Mouse (Mus musculus) limb, embryonic 13.5 days (tissue): ENCODE results near the gene Zfp943. TPM values are rescaled to one million over a fixed set of nuclear protein-coding genes. Genes with fewer than 3 reads are reported as not detected.
"Not testable (repeated sequence)": the region's sequence is repeated elsewhere in the genome, so short reads cannot be mapped to it uniquely, and the experiment has no call there.

Experiments used
- ATAC-seq: fragments of 200-750 bp; cut with Nextera tagmentation; 2 replicates; pipeline ENCODE4 v1.8.0; 2017; ENCODE audit warnings: low read depth, moderate number of reproducible peaks, moderate TSS enrichment; ENCODE audit not compliant: low FRiP score
- H3K27ac ChIP-seq: fragments of 300-500 bp; sonication (generic); 2 replicates; pipeline ENCODE4 v1.5.1; 2015; ENCODE audit warnings: inconsistent platforms, mild to moderate bottlenecking, moderate library complexity
- H3K27me3 ChIP-seq: fragments of 300-500 bp; sonication (generic); 2 replicates; pipeline ENCODE4 v1.6.1; 2015; ENCODE audit warnings: mild to moderate bottlenecking, inconsistent platforms
- H3K36me3 ChIP-seq: fragments of 300-500 bp; sonication (generic); 2 replicates; pipeline ENCODE4 v1.6.1; 2015; ENCODE audit warnings: inconsistent platforms, mild to moderate bottlenecking, moderate library complexity
- H3K4me1 ChIP-seq: fragments of 300-500 bp; sonication (generic); 2 replicates; pipeline ENCODE4 v1.6.1; 2015; ENCODE audit warnings: inconsistent platforms
- H3K4me2 ChIP-seq: fragments of 300-500 bp; sonication (generic); replicated peaks from 2 replicates; pipeline ENCODE4 v1.6.1; 2015; ENCODE audit warnings: inconsistent platforms, mild to moderate bottlenecking, moderate library complexity
- H3K4me3 ChIP-seq: fragments of 300-500 bp; sonication (generic); 2 replicates; pipeline ENCODE4 v1.5.1; 2015; ENCODE audit warnings: moderate library complexity, mild to moderate bottlenecking, inconsistent platforms
- H3K9ac ChIP-seq: fragments of 300-500 bp; sonication (generic); 2 replicates; pipeline ENCODE4 v1.6.1; 2015; ENCODE audit warnings: mild to moderate bottlenecking, inconsistent platforms
- H3K9me3 ChIP-seq: fragments of 300-500 bp; sonication (generic); 2 replicates; pipeline ENCODE4 v1.6.1; 2016; ENCODE audit warnings: inconsistent platforms
- WGBS: fragments of 180-500 bp; shearing (Covaris S2); methylation state at CpG from one replicate; pipeline ENCODE4 v1.1.7; 2015; 5-methylcytosine and 5-hydroxymethylcytosine counted together
- polyA plus RNA-seq: library from polyadenylated mRNA; unstranded; fragments of >200 nt; fragmentation: Nextera tagmentation; extraction: Ambion mirVana; gene quantifications from 2 replicates; pipeline ENCODE4 v1.2.1, GENCODE M21; 2015

The Zfp943 gene
- polyA plus RNA-seq, result 17.6 and 20.7 TPM in 2 replicates

GRCm38 (mm10) chr17:21962107-21962907 lies at the start of gene Zfp943, which contains the start of gene Zfp942:
Zfp943 (plus strand) TSS chr17:21962552.
Zfp942 (minus strand) TSS chr17:21962464.
- H3K9me3 ChIP-seq, H3K27me3 ChIP-seq, H3K36me3 ChIP-seq: not testable (repeated sequence)
- Histone ChIP-seq H3K4me3 (peak within 1 kb of the TSS; percentile 72), H3K4me1 (peaks cover 12% of the 10 kb centered on the region; the same call in 1 of the 2 replicates), H3K27ac (peak within 1 kb of the TSS; percentile 84), H3K9ac (peak within 1 kb of the TSS; percentile 81), H3K4me2 (peak within 1 kb of the TSS; percentile 69)
- ATAC-seq, result peak; percentile 98
- WGBS, result under 1% methylated on average over 44 of the region's 55 CpGs

- WGBS, result 66% methylated on average over 4 of the region's 4 CpGs
These were observed 950 bp downstream of the Zfp943 start for GRCm38 (mm10) chr17:21963302-21963701.

GRCm38 (mm10) chr17:22035594-22035993 lies 73.2 kb downstream of the Zfp943 start:
- H3K27me3 ChIP-seq, H3K9me3 ChIP-seq, H3K36me3 ChIP-seq, H3K4me3 ChIP-seq, H3K4me2 ChIP-seq, ATAC-seq, H3K4me1 ChIP-seq, H3K27ac ChIP-seq, H3K9ac ChIP-seq: not testable (repeated sequence)
- WGBS, result 31% methylated on average over 1 of the region's 1 CpGs

More at GRCm38 (mm10) chr17:21963302-21963701, 950 bp downstream of the Zfp943 start:
- peak overlapping the region; percentile 62 for H3K4me2 ChIP-seq
- no peak for ATAC-seq
- no peaks in the 10 kb centered on the region; the same call in 1 of the 2 replicates for H3K9me3 ChIP-seq
- H3K27me3 ChIP-seq, result no peaks in the 10 kb centered on the region
- peaks cover 12% of the 10 kb centered on the region; the same call in 1 of the 2 replicates for H3K4me1 ChIP-seq
- H3K9ac ChIP-seq, result peak overlapping the region; percentile 81; the same call in 1 of the 2 replicates
- H3K36me3 ChIP-seq, result peaks cover 8% of the 10 kb centered on the region
- H3K27ac ChIP-seq, result no peak overlapping the region
- peak overlapping the region; percentile 72 for H3K4me3 ChIP-seq

GRCm38 (mm10) chr17:22049403-22049802 lies 87.1 kb downstream of the Zfp943 start:
- Histone ChIP-seq H3K27me3 (no peaks in the 10 kb centered on the region), H3K9ac (no peak overlapping the region), H3K27ac (no peak overlapping the region), H3K4me1 (no peaks in the 10 kb centered on the region), H3K9me3 (peaks cover 5% of the 10 kb centered on the region), H3K36me3 (no peaks in the 10 kb centered on the region), H3K4me3 (no peak overlapping the region), H3K4me2 (no peak overlapping the region)
- no peak for ATAC-seq
- WGBS, result 80% methylated on average over 2 of the region's 2 CpGs

GRCm38 (mm10) chr17:22053211-22053610 lies 90.9 kb downstream of the Zfp943 start:
- no peaks in the 10 kb centered on the region for H3K27me3 ChIP-seq
- H3K27ac ChIP-seq, result no peak overlapping the region
- H3K36me3 ChIP-seq, result no peaks in the 10 kb centered on the region
- no peaks in the 10 kb centered on the region for H3K4me1 ChIP-seq
- ATAC-seq, result no peak
- H3K9ac ChIP-seq, result no peak overlapping the region
- WGBS, result 78% methylated on average over 2 of the region's 2 CpGs
- H3K4me3 ChIP-seq, result no peak overlapping the region
- H3K4me2 ChIP-seq, result no peak overlapping the region
- peaks cover 8% of the 10 kb centered on the region for H3K9me3 ChIP-seq

- H3K9ac ChIP-seq, result peak overlapping the region; percentile 82
- peak; percentile 83 for ATAC-seq
- 5% methylated on average over 57 of the region's 57 CpGs for WGBS
- H3K36me3 ChIP-seq, result no peaks in the 10 kb centered on the region
- H3K4me1 ChIP-seq, result no peaks in the 10 kb centered on the region
- H3K27ac ChIP-seq, result no peak overlapping the region
- peaks cover 4% of the 10 kb centered on the region; the same call in 1 of the 2 replicates for H3K27me3 ChIP-seq
- peak overlapping the region; percentile 63 for H3K4me3 ChIP-seq
- peak overlapping the region; percentile 89 for H3K4me2 ChIP-seq
- H3K9me3 ChIP-seq, result no peaks in the 10 kb centered on the region
These were observed 118.8 kb downstream of the Zfp943 start for GRCm38 (mm10) chr17:22081031-22081631.

- 10% methylated on average over 3 of the region's 3 CpGs for WGBS
- H3K4me1 ChIP-seq, H3K36me3 ChIP-seq, H3K27ac ChIP-seq, H3K4me2 ChIP-seq, H3K9me3 ChIP-seq, H3K4me3 ChIP-seq, H3K27me3 ChIP-seq, H3K9ac ChIP-seq, ATAC-seq: not testable (repeated sequence)
These were observed 120.9 kb downstream of the Zfp943 start for GRCm38 (mm10) chr17:22083224-22083623.

- Histone ChIP-seq H3K9me3 (no peaks in the 10 kb centered on the region), H3K4me1 (no peaks in the 10 kb centered on the region), H3K27ac (no peak overlapping the region), H3K4me3 (no peak overlapping the region), H3K36me3 (no peaks in the 10 kb centered on the region), H3K4me2 (no peak overlapping the region), H3K9ac (no peak overlapping the region), H3K27me3 (no peaks in the 10 kb centered on the region)
- no peak for ATAC-seq
These were observed 156.4 kb downstream of the Zfp943 start for GRCm38 (mm10) chr17:22118770-22119169.

Other genes with a start within 250 kb of the Zfp943 start
- gene Zfp229, start 231.8 kb upstream of the Zfp943 start, polyA plus RNA-seq, result 7.5 and 8.5 TPM in 2 replicates
- 7.1 and 7.7 TPM in 2 replicates for gene Zfp820, start 116.8 kb upstream of the Zfp943 start, polyA plus RNA-seq
- gene Zfp995, start 52.6 kb upstream of the Zfp943 start, polyA plus RNA-seq, result 6.9 and 7.6 TPM in 2 replicates
- 25.6 and 27.1 TPM in 2 replicates for gene Zfp942, start 88 bp upstream of the Zfp943 start, polyA plus RNA-seq
- gene Zfp947, start 203.6 kb downstream of the Zfp943 start, polyA plus RNA-seq, result 2.8 TPM in 2 replicates